Mouse (Mus musculus) embryonic fibroblast, embryonic 13.5 days (primary cell): Measurements from ENCODE around the gene Kif1b. TPM values are rescaled to one million over a fixed set of nuclear protein-coding genes. Genes with fewer than 3 reads are reported as not detected.
A peak's percentile ranks its signal among the peaks of the same experiment; 100 is the strongest.

ENCODE experiments used
- H3K27ac ChIP-seq: 2 replicates; pipeline ENCODE4 v1.5.1; 2012; ENCODE audit warnings: low read length, control low read depth, inconsistent platforms; ENCODE audit not compliant: insufficient read depth
- H3K4me1 ChIP-seq: 2 replicates; pipeline ENCODE4 v1.6.1; 2011; ENCODE audit warnings: low read length; ENCODE audit not compliant: control insufficient read depth, insufficient read depth
- H3K4me3 ChIP-seq: 2 replicates; pipeline ENCODE4 v1.5.1; 2011; ENCODE audit warnings: mild to moderate bottlenecking, control low read depth, low read length; ENCODE audit not compliant: insufficient read depth
- CTCF ChIP-seq: IDR thresholded peaks from 2 replicates; pipeline ENCODE4 v1.5.1; 2011; ENCODE audit warnings: mild to moderate bottlenecking, control low read depth, low read length, moderate library complexity, borderline replicate concordance; ENCODE audit not compliant: insufficient read depth
- POLR2A ChIP-seq: IDR thresholded peaks from 2 replicates; pipeline ENCODE4 v1.6.1; 2011; ENCODE audit warnings: low read depth, mild to moderate bottlenecking, control low read depth, low read length, moderate library complexity
- polyA plus RNA-seq: library from polyadenylated mRNA; stranded (reverse); fragments of >200 nt; gene quantifications from 2 replicates; pipeline ENCODE4 v1.2.4, GENCODE M21; 2011; ENCODE audit warnings: low read depth; ENCODE audit not compliant: missing spikeins, insufficient read length

Gene Kif1b
- polyA plus RNA-seq, 1 experiment, result 79.8 TPM

GRCm38 (mm10) chr4:149149611-149150010 lies 157.9 kb downstream of the Kif1b start:
- TF ChIP-seq CTCF (no peak), POLR2A (no peak)
- no peak overlapping the region for H3K27ac ChIP-seq
- H3K4me3 ChIP-seq, result no peak overlapping the region
- no peaks in the 10 kb centered on the region for H3K4me1 ChIP-seq

GRCm38 (mm10) chr4:149149196-149149595 lies 158.3 kb downstream of the Kif1b start:
- no peak overlapping the region for H3K4me3 ChIP-seq
- H3K4me1 ChIP-seq, result no peaks in the 10 kb centered on the region
- no peak overlapping the region for H3K27ac ChIP-seq
- TF ChIP-seq POLR2A, result no peak
- no peak for TF ChIP-seq CTCF

- H3K4me1 ChIP-seq, result no peaks in the 10 kb centered on the region
- H3K27ac ChIP-seq, result no peak overlapping the region
- no peak overlapping the region for H3K4me3 ChIP-seq
- TF ChIP-seq POLR2A, result no peak
- TF ChIP-seq CTCF, result no peak
These were observed 159.4 kb downstream of the Kif1b start for GRCm38 (mm10) chr4:149148084-149148483.

- TF ChIP-seq CTCF, result no peak
- Histone ChIP-seq H3K27ac (no peak overlapping the region), H3K4me3 (no peak overlapping the region), H3K4me1 (no peaks in the 10 kb centered on the region)
These were observed 160.0 kb downstream of the Kif1b start for GRCm38 (mm10) chr4:149147528-149147927.

- no peak overlapping the region for H3K4me3 ChIP-seq
- H3K27ac ChIP-seq, result no peak overlapping the region
- no peaks in the 10 kb centered on the region for H3K4me1 ChIP-seq
- TF ChIP-seq CTCF, result no peak
- TF ChIP-seq POLR2A, result no peak
These were observed 162.3 kb downstream of the Kif1b start for GRCm38 (mm10) chr4:149145151-149145550.

- Histone ChIP-seq H3K27ac (no peak overlapping the region), H3K4me1 (no peaks in the 10 kb centered on the region), H3K4me3 (no peak overlapping the region)
- TF ChIP-seq CTCF (peak; percentile 70; the same call in 1 of the 2 replicates), POLR2A (no peak)
These were observed 163.0 kb downstream of the Kif1b start for GRCm38 (mm10) chr4:149144459-149144858.

GRCm38 (mm10) chr4:149143594-149143993 lies 163.9 kb downstream of the Kif1b start:
- Histone ChIP-seq H3K4me1 (no peaks in the 10 kb centered on the region; the same call in 1 of the 2 replicates), H3K4me3 (no peak overlapping the region), H3K27ac (no peak overlapping the region)
- TF ChIP-seq POLR2A (no peak), CTCF (no peak)

GRCm38 (mm10) chr4:149138515-149138914 lies 169.0 kb downstream of the Kif1b start:
- no peak overlapping the region for H3K4me3 ChIP-seq
- H3K27ac ChIP-seq, result no peak overlapping the region
- no peak for TF ChIP-seq CTCF
- TF ChIP-seq POLR2A, result no peak
- peaks cover 3% of the 10 kb centered on the region for H3K4me1 ChIP-seq

GRCm38 (mm10) chr4:149136982-149137770 lies 170.3 kb downstream of the Kif1b start, which contains the start of gene Cenps:
Gene Cenps, minus strand, starts transcription at chr4:149137629.
- Histone ChIP-seq H3K4me3 (peak within 1 kb of the TSS; percentile 52), H3K27ac (no peak within 1 kb of the TSS), H3K4me1 (peaks cover 3% of the 10 kb centered on the region)
- TF ChIP-seq POLR2A (peak; percentile 63), CTCF (peak; percentile 85)

GRCm38 (mm10) chr4:149136116-149136850 lies 171.2 kb downstream of the Kif1b start:
- Histone ChIP-seq H3K4me3 (peak overlapping the region; percentile 52), H3K27ac (no peak overlapping the region), H3K4me1 (peaks cover 3% of the 10 kb centered on the region)
- TF ChIP-seq POLR2A (no peak), CTCF (no peak)
